Mouse (Mus musculus) liver, embryonic 16.5 days (tissue): Measurements from ENCODE around the gene Ltc4s. TPM values are rescaled to one million over a fixed set of nuclear protein-coding genes. Genes with fewer than 3 reads are reported as not detected.

Experiments used
- ATAC-seq: fragments of 200-750 bp; cut with Nextera tagmentation; 2 replicates; pipeline ENCODE4 v1.8.0; 2017; ENCODE audit warnings: low read depth, mild to moderate bottlenecking, moderate number of reproducible peaks, moderate library complexity
- H3K27ac ChIP-seq: fragments of 300-500 bp; sonication (generic); 2 replicates; pipeline ENCODE4 v1.5.1; 2014; ENCODE audit warnings: mild to moderate bottlenecking, low read length
- H3K27me3 ChIP-seq: fragments of 300-500 bp; sonication (generic); 2 replicates; pipeline ENCODE4 v1.6.1; 2014; ENCODE audit warnings: low read depth, low read length, mixed read lengths; ENCODE audit not compliant: control insufficient read depth, insufficient read depth
- H3K36me3 ChIP-seq: fragments of 300-500 bp; sonication (generic); 2 replicates; pipeline ENCODE4 v1.6.1; 2014; ENCODE audit warnings: mild to moderate bottlenecking; ENCODE audit not compliant: control insufficient read depth, insufficient read depth
- H3K4me1 ChIP-seq: fragments of 300-500 bp; sonication (generic); 2 replicates; pipeline ENCODE4 v1.6.1; 2014; ENCODE audit warnings: low read depth, low read length, mixed read lengths; ENCODE audit not compliant: control insufficient read depth
- H3K4me2 ChIP-seq: fragments of 300-500 bp; sonication (generic); 2 replicates; pipeline ENCODE4 v1.6.1; 2014; ENCODE audit warnings: low read depth, low read length, mixed read lengths
- H3K4me3 ChIP-seq: fragments of 300-500 bp; sonication (generic); 2 replicates; pipeline ENCODE4 v1.5.1; 2014; ENCODE audit warnings: low read depth, mild to moderate bottlenecking, low read length
- H3K9ac ChIP-seq: fragments of 300-500 bp; sonication (generic); 2 replicates; pipeline ENCODE4 v1.6.1; 2014; ENCODE audit warnings: low read depth, low read length
- H3K9me3 ChIP-seq: fragments of 300-500 bp; sonication (generic); replicated peaks from 2 replicates; pipeline ENCODE4 v1.6.1; 2016; ENCODE audit warnings: low read length; ENCODE audit not compliant: control insufficient read depth
- WGBS: fragments of 180-500 bp; shearing (Covaris S2); extraction: QIAGEN DNeasy Blood & Tissue Kit; methylation state at CpG from one replicate; pipeline ENCODE4 v1.1.7; 2014; ENCODE audit not compliant: insufficient replicate concordance; 5-methylcytosine and 5-hydroxymethylcytosine counted together
- polyA plus RNA-seq: library from polyadenylated mRNA; unstranded; fragments of >200 nt; fragmentation: Nextera tagmentation; extraction: Ambion mirVana; gene quantifications from 2 replicates; pipeline ENCODE4 v1.2.1, GENCODE M21; 2015

The Ltc4s gene
- polyA plus RNA-seq, 1 experiment from 2014 or later, result 0.61 TPM

GRCm38 (mm10) chr11:50256615-50257014 is 18.2 kb upstream of the Ltc4s start:
- 55% methylated on average over 7 of the region's 7 CpGs for WGBS
- ATAC-seq, result no peak

GRCm38 (mm10) chr11:50254010-50254580 is 15.7 kb upstream of the Ltc4s start:
- ATAC-seq, result no peak
- no peak overlapping the region for H3K27ac ChIP-seq
- no peak overlapping the region for H3K4me3 ChIP-seq
- no peak overlapping the region for H3K9ac ChIP-seq
- no peaks in the 10 kb centered on the region for H3K27me3 ChIP-seq
- no peaks in the 10 kb centered on the region for H3K9me3 ChIP-seq
- WGBS, result 84% methylated on average over 12 of the region's 12 CpGs
- H3K4me1 ChIP-seq, result no peaks in the 10 kb centered on the region
- H3K36me3 ChIP-seq, result peaks cover 15% of the 10 kb centered on the region
- no peak overlapping the region for H3K4me2 ChIP-seq

More at GRCm38 (mm10) chr11:50256615-50257014, 18.2 kb upstream of the Ltc4s start:
- no peaks in the 10 kb centered on the region for H3K27me3 ChIP-seq
- no peak overlapping the region for H3K9ac ChIP-seq
- no peaks in the 10 kb centered on the region for H3K9me3 ChIP-seq
- no peak overlapping the region for H3K4me2 ChIP-seq
- H3K4me3 ChIP-seq, result no peak overlapping the region
- H3K27ac ChIP-seq, result no peak overlapping the region
- H3K4me1 ChIP-seq, result no peaks in the 10 kb centered on the region
- H3K36me3 ChIP-seq, result peaks cover 18% of the 10 kb centered on the region

GRCm38 (mm10) chr11:50253393-50253792 is 15.0 kb upstream of the Ltc4s start:
- no peaks in the 10 kb centered on the region for H3K4me1 ChIP-seq
- 65% methylated on average over 1 of the region's 1 CpGs for WGBS
- H3K36me3 ChIP-seq, result peaks cover 12% of the 10 kb centered on the region
- no peaks in the 10 kb centered on the region for H3K27me3 ChIP-seq
- H3K4me3 ChIP-seq, result no peak overlapping the region
- H3K27ac ChIP-seq, result no peak overlapping the region
- H3K9me3 ChIP-seq, result no peaks in the 10 kb centered on the region
- no peak for ATAC-seq
- H3K4me2 ChIP-seq, result no peak overlapping the region
- H3K9ac ChIP-seq, result no peak overlapping the region

GRCm38 (mm10) chr11:50252684-50253265 is 14.4 kb upstream of the Ltc4s start:
- Histone ChIP-seq H3K4me3 (no peak overlapping the region), H3K9ac (no peak overlapping the region), H3K9me3 (no peaks in the 10 kb centered on the region), H3K4me1 (no peaks in the 10 kb centered on the region), H3K36me3 (peaks cover 5% of the 10 kb centered on the region), H3K27ac (no peak overlapping the region), H3K27me3 (no peaks in the 10 kb centered on the region), H3K4me2 (no peak overlapping the region)
- no peak for ATAC-seq
- 68% methylated on average over 11 of the region's 11 CpGs for WGBS

- Histone ChIP-seq H3K27ac (no peak overlapping the region), H3K36me3 (0 out of 2 replicates have a peak, but pooled peaks cover 4% of the 10 kb centered on the region), H3K4me3 (no peak overlapping the region), H3K4me2 (no peak overlapping the region), H3K27me3 (no peaks in the 10 kb centered on the region), H3K9me3 (no peaks in the 10 kb centered on the region), H3K4me1 (no peaks in the 10 kb centered on the region), H3K9ac (no peak overlapping the region)
- WGBS, result 54% methylated on average over 3 of the region's 3 CpGs
- ATAC-seq, result no peak
Observed at GRCm38 (mm10) chr11:50252166-50252565, 13.8 kb upstream of the Ltc4s start.

GRCm38 (mm10) chr11:50248473-50249171 is 10.2 kb upstream of the Ltc4s start:
- Histone ChIP-seq H3K4me3 (no peak overlapping the region), H3K27me3 (no peaks in the 10 kb centered on the region), H3K27ac (no peak overlapping the region), H3K9me3 (no peaks in the 10 kb centered on the region), H3K4me1 (no peaks in the 10 kb centered on the region), H3K36me3 (no peaks in the 10 kb centered on the region), H3K4me2 (no peak overlapping the region), H3K9ac (no peak overlapping the region)
- 71% methylated on average over 7 of the region's 7 CpGs for WGBS
- ATAC-seq, result no peak

GRCm38 (mm10) chr11:50245269-50245668 is 6.9 kb upstream of the Ltc4s start:
- H3K27ac ChIP-seq, result no peak overlapping the region
- H3K4me3 ChIP-seq, result no peak overlapping the region
- no peaks in the 10 kb centered on the region for H3K9me3 ChIP-seq
- no peak overlapping the region for H3K4me2 ChIP-seq
- peaks cover 4% of the 10 kb centered on the region; the same call in 1 of the 2 replicates for H3K4me1 ChIP-seq
- 61% methylated on average over 5 of the region's 5 CpGs for WGBS
- ATAC-seq, result no peak; the same call in 1 of the 2 replicates
- no peaks in the 10 kb centered on the region for H3K36me3 ChIP-seq
- H3K9ac ChIP-seq, result no peak overlapping the region
- no peaks in the 10 kb centered on the region for H3K27me3 ChIP-seq

- 41% methylated on average over 6 of the region's 6 CpGs for WGBS
- Histone ChIP-seq H3K27ac (no peak overlapping the region), H3K27me3 (no peaks in the 10 kb centered on the region), H3K4me3 (no peak overlapping the region), H3K9me3 (no peaks in the 10 kb centered on the region), H3K9ac (no peak overlapping the region), H3K4me1 (peaks cover 4% of the 10 kb centered on the region; the same call in 1 of the 2 replicates), H3K36me3 (no peaks in the 10 kb centered on the region), H3K4me2 (no peak overlapping the region)
- ATAC-seq, result no peak
Observed at GRCm38 (mm10) chr11:50243926-50244325, 5.5 kb upstream of the Ltc4s start.
